Mouse (Mus musculus): ENCODE results near the gene Pde4dip.
A peak's percentile ranks its signal among the peaks of the same experiment; 100 is the strongest.

Gene Pde4dip

GRCm38 (mm10) chr3:97888168-97888901 lies at the start of gene Pde4dip:
Gene Pde4dip, minus strand, starts transcription at chr3:97888707.
- peak; percentile 78 to 79 for DNase-seq (ENCODE audit: low spot score in 2 of 2)

GRCm38 (mm10) chr3:97937945-97938266 lies 49.4 kb upstream of the Pde4dip start:
- DNase-seq (ENCODE audit: low spot score in 2 of 2), result no peak

- no peak for DNase-seq (ENCODE audit: low spot score in 2 of 2)
These were observed 48.8 kb upstream of the Pde4dip start for GRCm38 (mm10) chr3:97937068-97937944.

GRCm38 (mm10) chr3:97934331-97935300 lies 46.1 kb upstream of the Pde4dip start:
- no peak for DNase-seq (ENCODE audit: low spot score in 2 of 2)

- DNase-seq (ENCODE audit: low spot score in 2 of 2), result no peak
These were observed 45.3 kb upstream of the Pde4dip start for GRCm38 (mm10) chr3:97933811-97934210.

GRCm38 (mm10) chr3:97933251-97933650 lies 44.7 kb upstream of the Pde4dip start:
- no peak for DNase-seq (ENCODE audit: low spot score in 2 of 2)

GRCm38 (mm10) chr3:97932771-97933170 lies 44.3 kb upstream of the Pde4dip start:
- no peak for DNase-seq (ENCODE audit: low spot score in 2 of 2)

GRCm38 (mm10) chr3:97932131-97932530 lies 43.6 kb upstream of the Pde4dip start:
- no peak for DNase-seq (ENCODE audit: low spot score in 2 of 2)

GRCm38 (mm10) chr3:97931310-97931885 lies 42.9 kb upstream of the Pde4dip start:
- peak; percentile 64 to 67 for DNase-seq (ENCODE audit: low spot score in 2 of 2)

- DNase-seq (ENCODE audit: low spot score in 2 of 2), result no peak
These were observed 42.3 kb upstream of the Pde4dip start for GRCm38 (mm10) chr3:97930787-97931158.

GRCm38 (mm10) chr3:97930141-97930786 lies 41.8 kb upstream of the Pde4dip start:
- DNase-seq (ENCODE audit: low spot score in 2 of 2), result no peak

- DNase-seq (ENCODE audit: low spot score in 2 of 2), result peak; percentile 90 to 92
These were observed 40.7 kb upstream of the Pde4dip start for GRCm38 (mm10) chr3:97928968-97929858.

GRCm38 (mm10) chr3:97927322-97927721 lies 38.8 kb upstream of the Pde4dip start:
- DNase-seq (ENCODE audit: low spot score in 2 of 2), result no peak

- DNase-seq (ENCODE audit: low spot score in 2 of 2), result peak; percentile 28 to 41
These were observed 36.7 kb upstream of the Pde4dip start for GRCm38 (mm10) chr3:97925246-97925645.

- DNase-seq (ENCODE audit: low spot score in 2 of 2), result no peak
These were observed 30.5 kb upstream of the Pde4dip start for GRCm38 (mm10) chr3:97918885-97919550.

- no peak for DNase-seq (ENCODE audit: low spot score in 2 of 2)
These were observed 26.6 kb upstream of the Pde4dip start for GRCm38 (mm10) chr3:97915081-97915480.

- no peak for DNase-seq (ENCODE audit: low spot score in 2 of 2)
These were observed 22.6 kb upstream of the Pde4dip start for GRCm38 (mm10) chr3:97911093-97911492.

- DNase-seq (ENCODE audit: low spot score in 2 of 2), result no peak
These were observed 21.2 kb upstream of the Pde4dip start for GRCm38 (mm10) chr3:97909737-97910136.

GRCm38 (mm10) chr3:97901586-97901985 lies 13.1 kb upstream of the Pde4dip start:
- no peak for DNase-seq (ENCODE audit: low spot score in 2 of 2)

All from right cerebral cortex, adult 2 months (tissue).